Mouse (Mus musculus) CD4-positive, CD25-positive, alpha-beta regulatory T cell, adult 4 months (primary cell): Measurements from ENCODE around the gene Rps17. TPM values are rescaled to one million over a fixed set of nuclear protein-coding genes. Genes with fewer than 3 reads are reported as not detected.
A peak's percentile ranks its signal among the peaks of the same experiment; 100 is the strongest.

Source experiments
- ATAC-seq: one replicate; pipeline ENCODE4 v1.8.0; 2017
- polyA plus RNA-seq, 2 experiments: library from polyadenylated mRNA; unstranded; fragments of 100-300 nt; shearing (Covaris generic); gene quantifications; one replicate each; pipeline ENCODE4 v1.2.1; 2017

The Rps17 gene
- polyA plus RNA-seq: 1,000 to 10,000 TPM; 1,101 to 1,535 TPM

DNA sequence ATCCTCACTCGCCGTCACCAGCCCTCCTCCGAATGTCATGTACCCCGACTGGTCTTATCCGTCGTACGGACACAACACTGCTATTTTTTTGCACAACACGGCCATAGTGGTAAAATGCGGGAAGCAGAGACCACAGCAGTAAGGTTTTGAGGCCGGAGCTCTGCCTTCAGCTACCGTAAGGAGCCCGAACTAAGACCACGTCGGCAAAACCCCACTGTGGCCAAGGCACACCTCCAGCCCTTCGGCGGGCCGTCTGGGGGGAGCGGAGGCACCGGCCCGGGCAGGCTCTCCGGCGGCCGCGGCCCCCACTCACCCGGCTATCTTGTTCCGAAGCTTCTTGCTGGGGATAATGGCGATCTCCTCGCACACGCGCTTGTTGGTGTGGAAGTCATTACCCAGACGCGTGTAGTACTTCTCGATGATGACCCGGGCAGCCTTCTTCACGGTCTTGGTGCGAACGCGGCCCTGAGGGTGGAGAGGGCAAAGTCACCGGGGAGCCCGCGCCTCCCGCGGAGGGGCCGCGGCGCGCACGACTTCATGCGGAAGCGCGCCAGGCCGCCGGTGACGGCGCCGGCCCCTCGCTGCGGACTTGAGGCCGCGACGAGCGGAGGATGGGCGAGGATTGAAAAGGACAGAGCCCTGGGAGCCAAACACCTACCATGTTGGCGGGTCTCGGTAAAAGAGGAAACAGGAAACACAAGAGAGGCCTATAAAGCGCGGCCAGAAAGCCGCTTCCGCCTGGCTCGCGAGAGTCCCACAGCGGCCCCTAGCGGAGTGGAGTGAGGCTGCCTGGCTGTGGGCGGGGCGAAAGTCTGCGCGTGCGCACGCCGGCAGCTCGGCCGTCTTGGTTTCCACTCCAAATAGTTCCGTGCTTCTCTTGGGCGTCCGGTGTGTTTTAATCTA lies at the start of gene Rps17:
Gene Rps17, minus strand, starts transcription at position 711 of the 903 bp plus-strand sequence.
- peak; percentile 94 for ATAC-seq

DNA sequence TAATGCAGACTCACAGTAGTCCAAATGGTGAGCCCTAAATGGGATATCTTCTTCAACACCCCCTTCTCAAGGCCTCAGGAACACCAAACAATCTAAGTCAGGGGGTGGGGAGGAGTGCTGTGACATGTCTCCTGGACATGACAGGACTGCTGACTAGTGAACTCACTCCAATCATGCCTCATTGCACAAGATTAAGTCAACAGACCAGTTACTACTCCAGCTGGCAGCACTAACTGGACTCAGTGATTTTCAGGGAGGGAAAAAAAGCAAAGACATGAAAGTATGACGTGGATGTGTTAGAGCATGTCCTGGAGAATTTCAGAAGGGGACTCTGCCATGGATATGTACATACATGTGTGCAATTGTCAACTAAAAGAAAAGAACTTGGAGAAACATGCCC lies 34.3 kb upstream of the Rps17 start:
- ATAC-seq: no peak

DNA sequence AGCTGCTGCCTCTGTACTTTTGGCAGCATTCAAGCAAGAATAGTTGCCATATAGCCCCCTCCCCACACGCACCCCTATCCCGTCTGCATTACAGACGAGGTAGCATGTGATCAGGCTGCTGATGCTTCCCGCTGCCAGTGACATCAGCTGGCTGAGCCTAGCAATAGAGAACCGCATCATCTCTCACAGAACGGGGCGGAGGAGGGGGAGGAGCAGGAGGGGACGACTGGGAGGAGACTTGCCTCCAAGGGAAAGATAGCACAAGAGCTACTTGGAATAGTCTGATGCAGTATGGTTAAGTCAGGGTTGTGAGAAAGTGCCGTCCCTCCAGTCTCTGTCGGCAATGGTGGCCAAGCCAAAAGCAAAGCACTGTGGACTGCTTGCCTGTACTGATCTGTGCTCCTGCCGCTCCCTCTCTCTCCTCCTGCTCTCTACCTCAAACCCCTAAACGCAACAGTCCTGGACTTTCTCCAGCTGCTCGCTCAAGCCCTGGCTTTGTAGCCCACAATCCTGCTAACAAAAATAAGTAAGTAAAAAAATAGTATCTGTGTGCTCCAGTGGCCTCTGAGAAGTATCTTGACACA lies 27.4 kb upstream of the Rps17 start:
- no peak for ATAC-seq

DNA sequence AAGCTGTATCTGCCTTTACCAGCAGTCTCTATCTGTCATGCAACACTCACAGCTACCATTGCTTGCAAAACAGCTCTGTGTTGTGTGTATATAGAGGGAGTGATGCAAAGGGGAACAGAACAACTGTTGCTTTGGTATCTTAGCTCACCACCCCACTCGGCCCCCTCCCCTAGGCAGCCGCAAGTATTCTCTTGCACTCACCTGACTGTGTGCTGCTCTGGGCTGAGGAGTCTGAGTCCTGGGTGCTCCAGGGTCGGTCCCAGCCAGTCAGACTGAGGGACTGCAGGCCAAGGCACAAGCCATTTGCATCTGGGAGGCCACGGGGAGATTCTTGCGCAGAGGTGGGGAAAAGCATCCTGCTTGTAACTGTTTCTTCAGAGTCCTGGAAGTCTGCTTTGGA lies 26.8 kb upstream of the Rps17 start:
- ATAC-seq: no peak

DNA sequence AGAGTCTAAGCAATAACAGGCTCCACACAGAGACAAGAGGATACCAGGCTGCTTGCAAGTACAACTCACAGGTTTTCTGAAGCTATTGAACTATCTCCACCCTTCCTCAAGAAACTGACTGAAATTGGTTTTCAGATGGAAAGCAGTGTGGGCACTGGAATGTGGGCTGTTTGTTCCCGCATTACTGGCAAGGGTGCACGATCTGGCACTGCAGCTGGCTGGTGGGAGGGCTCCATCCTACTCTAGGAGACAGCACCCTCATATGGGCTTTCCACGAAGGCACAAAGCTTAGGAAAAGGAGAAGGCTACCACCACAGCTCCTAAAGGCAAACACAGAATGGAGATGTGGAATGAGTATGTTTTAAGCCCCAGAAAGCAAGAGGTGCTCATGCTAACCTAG lies 24.7 kb upstream of the Rps17 start:
- no peak for ATAC-seq

DNA sequence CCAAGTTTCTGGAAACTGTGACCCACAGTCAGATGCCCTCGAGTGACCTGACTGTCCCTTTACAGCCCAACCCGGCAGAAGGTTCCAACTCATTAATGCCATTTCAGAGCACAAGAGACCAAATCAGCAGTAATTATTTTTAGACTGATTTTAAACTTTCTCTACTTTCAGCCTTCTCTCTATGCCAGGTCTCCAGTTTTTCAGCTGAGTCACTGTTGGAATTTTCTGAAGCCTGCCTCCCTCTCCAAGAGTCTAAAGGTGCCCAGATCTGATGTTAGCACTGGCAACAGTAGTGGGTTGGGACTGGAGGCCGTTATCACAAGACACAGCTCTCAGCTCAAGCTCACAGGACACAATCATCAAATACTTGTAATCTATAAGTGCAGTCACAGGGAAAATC lies 22.9 kb upstream of the Rps17 start:
- ATAC-seq: no peak

DNA sequence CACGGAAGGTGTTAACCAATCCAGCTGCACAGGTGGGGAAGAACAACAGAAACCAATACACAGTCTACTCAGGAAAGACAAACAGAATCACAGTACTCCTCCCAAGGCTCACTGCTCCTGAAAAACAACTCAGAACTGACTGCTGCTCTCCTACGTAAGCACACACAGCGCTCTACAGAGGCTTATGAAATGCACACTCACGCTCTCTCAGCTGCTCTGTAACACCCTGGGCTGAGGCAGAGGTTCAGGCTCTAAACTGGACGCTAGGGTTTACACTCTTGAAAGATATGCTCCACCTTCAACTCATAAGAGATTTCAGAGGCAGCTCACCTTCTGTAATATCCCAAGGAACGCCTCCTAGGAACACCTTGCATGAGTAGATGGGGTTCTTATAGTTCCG lies 11.9 kb upstream of the Rps17 start:
- ATAC-seq: no peak

DNA sequence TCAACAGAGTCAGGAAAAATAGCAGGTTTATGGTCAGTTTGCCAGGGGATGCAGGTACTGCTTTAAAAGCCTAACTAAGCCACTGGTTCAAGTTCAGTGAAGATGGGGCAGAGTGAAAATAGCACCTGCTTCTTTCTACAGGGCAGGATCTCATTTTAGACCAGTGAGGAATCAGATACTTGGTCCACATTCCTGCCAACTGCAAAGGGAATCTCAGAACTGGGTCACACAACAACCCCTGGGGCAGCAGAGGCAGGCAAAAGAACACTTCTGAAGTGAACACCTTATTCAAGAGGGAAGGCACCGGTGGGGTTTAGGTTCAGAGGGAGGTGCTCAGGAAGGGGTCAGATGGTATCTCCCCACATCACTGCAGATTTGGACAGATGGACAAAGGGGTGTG lies 11.3 kb upstream of the Rps17 start:
- ATAC-seq: no peak

DNA sequence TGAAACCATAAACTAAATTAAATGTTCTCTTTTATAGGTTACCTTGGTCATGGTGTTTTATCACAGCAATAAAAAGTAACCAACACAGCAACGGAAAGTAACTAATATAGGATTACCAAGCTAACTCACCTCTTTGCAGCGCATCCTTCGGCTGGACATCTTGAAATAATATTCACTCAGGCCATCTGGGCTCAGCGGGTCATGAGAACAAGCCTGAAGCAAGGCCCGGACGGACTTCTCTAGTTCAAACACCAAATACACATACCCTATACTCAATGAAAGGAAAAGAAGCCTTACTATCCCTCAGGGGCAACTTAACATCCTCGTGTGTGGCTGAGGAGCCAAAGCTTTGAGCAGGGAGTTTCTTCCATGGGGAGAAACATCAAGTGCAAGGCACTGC lies 10.7 kb upstream of the Rps17 start:
- no peak for ATAC-seq

DNA sequence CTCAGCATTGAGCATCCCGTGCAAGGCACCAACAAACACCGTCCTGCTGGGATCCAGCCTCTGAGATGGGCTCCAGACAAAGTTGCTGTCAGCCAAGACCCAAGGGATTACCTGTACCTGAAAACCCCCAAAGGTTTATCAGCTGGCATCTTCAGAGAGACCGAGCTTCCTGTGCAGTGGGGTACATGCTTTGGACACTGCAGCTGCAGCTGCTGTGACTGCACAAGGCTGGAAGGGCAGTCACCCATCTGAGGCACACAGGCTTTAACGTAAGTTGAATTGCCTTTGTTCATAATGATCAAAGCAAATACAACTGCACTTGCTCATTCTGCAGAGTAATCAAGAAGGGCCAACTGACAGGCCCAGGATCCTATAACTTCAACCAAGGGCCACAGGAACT lies 6.8 kb upstream of the Rps17 start:
- ATAC-seq: no peak

DNA sequence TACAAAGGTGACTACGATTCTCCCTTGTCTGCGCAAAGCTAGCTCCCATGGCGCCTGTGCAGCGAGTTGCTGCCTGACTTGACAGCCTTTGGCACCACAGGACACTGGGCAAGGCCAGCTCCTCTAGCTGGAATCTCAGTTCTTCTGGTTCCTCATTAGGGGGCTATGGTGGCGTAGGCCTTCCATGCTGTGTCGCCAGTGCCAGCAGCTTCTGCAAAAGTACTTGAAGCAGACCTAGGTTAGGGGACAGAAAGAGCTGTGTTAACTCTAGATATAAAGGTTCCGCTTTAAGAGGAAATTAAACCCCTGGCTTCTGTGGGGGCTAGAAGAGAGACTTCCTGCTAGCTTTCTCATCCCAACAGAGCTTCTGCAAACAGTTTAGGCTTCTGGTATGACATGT lies 3.2 kb upstream of the Rps17 start:
- no peak for ATAC-seq

DNA sequence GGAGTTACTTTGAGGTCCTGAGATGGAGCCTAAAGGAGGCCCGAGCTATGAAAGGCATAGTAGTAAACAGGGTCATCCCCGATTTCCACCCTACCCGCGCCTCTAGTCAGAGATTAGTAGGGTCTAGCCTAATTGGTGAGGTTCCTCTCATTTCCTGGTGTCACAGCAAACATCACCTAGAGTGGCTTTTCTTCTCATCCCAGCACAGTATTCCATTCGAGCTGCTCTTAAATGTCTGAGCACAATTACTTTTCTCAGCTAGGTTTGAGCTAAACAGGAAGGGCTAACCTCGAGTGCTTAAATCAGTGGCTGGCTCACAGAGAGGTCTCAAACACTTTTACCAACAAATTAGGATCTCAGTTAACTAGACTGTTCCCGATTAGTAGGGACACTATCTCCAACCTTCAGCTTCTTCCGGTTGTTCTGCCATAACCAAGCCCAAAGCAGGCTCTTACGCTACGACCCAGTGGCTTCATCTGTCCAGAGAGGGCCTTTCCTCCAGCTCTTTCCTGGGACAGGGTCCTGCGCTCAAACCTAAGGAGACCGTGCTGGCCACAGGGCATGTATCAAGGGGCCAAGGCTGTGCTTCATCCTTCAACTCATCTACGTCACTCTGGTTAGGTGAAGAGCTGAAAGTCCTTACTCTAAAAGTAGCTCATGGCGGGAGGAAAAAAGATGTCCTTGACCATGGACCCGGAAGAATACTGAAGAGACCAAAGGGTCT lies 555 bp upstream of the Rps17 start:
- ATAC-seq: peak; percentile 33

DNA sequence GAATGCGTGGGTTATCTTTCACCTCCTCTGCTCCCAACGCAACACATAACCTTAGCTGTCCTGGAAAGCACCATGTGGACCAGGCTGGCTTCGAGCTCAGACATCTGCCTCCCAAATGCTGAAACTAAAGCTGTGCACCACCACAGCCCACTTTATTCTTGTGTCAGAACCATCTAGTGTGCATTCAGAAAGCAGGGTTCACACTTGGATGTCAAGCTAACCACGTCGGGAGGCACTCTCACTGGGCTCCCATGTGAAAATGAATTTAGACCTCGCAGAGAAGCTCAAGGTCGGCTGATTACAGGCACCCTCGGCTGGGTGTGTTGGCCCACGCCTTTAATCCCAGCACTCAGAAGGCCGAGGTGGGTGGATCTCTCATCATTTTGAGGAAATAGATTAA lies 1.2 kb downstream of the Rps17 start:
- no peak for ATAC-seq

DNA sequence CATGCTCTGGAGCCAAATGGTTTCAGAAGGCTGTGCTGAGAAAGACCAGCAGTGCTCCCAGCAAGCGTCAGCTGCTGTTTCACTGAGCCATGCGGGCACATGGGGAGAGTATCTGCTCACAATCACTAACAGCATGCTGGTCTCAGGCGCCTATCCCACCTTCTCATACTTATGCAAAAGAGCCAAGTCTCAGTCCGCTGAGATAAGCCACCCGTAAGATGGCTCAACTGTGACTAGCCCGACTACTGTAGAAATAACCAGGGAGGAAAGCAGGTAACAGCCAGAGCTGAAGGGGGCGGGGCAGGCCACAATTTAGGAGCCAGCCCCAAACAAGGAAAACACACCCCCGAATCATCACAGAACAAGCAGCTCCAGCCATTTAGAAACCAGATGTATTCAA lies 1.7 kb downstream of the Rps17 start:
- no peak for ATAC-seq

DNA sequence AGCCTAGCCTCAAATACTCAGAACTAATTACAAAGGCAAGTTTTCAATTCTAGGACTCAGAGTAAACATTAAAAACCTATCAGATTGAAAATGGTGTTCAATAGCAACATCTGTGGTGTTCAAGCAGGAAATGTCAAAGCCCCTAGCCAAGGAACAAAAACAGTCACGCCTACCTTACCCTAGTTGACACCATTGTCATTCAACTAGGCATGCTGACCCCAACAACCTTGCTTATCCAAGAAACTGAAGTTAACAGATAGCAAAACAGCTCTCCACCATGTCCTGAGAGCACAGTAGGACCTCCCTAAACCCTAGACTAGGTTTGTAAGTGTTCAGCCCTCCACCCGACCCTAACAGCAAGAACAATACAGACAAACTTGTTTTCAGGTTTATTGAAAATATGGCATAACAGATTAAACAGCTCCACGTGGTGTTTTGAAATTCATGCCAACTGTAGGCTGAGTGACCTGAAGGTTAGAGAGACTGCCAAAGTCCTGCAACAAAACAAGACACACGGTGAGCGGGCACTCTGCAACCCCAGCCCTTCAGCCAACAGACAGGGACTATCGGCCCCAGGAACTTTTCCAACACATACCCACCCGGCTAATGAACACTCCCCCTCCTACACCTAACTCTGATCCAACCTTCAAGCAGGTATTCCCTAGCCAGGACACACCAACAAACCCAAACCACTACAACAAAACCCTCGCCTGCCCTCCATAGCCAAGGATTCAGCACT lies 2.5 kb downstream of the Rps17 start:
- ATAC-seq: no peak

DNA sequence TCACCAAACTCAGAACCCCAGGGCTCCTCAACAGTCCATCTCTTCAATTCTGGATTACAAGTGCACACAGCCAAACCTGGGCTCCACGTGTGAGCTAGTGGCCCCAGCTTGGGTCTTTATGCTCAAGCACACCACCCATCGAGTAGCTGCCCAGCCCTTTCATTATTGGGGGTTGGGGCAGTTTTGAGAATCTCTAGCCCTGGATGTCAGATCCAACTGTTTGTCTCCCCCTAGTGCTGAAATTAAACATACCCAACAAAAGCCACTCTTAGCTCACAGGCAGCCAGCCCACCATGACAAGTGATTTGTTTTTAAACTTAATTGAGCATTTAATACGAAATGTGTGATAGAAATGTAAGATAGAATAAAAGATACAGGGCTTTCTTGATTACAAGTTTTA lies 3.5 kb downstream of the Rps17 start:
- ATAC-seq: no peak

DNA sequence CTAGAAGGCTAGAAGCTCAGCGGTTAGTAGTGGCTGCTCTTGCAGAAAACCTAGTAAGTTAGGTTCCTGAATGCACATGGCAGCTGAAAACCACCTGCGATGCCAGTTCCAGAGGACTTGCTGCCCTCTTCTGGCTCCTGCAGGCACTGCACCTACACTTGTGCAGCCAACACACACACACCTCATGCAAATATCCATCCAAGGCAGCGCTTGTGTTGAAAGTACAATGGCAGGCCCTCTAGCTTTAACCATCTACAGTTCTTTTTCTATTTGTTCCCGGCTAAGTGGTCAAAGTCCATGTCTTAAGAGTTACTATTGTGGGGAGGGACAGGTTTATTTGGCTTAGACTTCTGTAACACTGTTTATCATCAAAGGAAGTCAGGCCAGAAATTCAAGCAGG lies 5.3 kb downstream of the Rps17 start:
- peak; percentile 54 for ATAC-seq

DNA sequence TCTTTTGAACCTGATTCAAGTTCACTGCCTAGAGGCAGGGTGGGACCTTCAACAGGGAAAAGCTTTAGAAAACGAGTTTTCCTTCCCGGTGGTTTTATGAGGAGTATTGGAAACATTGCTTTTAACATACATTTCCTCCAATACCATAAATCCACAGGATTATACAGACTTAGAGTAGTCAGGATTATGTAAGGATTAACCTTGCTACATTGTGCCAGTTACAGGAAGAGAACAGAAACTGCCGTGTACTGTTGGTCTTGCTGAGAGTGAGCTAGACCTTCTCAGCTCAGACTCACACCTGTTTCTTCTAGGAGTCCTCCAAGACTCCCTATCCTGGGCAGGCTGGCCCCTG lies 6.6 kb downstream of the Rps17 start:
- ATAC-seq: no peak

DNA sequence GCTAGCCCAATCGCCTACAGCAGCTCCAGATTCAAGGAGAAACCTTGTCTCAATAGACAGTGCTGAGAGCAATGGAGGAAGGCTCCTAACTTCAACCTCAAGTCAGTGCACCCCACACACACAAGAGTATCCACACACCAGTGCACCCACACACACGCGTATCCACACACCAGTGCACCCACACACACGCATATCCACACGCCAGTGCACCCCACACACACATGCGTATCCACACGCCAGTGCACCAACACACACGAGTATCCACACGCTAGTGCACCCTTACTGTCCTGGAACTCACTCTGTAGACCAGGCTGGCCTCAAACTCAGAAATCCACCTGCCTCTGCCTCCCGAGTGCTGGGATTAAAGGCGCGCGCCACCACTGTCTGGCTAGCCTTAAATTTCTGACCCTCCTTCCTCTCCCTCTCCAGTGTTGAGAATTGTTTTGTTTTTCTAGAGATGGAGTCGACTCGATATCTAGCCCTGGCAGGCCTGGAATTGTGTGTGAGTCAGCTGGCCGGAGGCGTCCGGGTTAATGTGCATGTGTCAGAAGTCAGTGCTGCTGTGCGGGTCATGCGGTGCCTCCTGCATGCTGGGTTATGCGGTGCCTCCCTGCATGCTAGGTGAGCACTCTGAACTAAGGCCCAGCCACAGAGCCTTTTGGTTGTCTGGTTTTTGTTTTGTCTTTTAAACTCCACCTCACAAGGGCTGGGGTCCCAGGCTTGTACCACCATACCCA lies 7.1 kb downstream of the Rps17 start:
- ATAC-seq: no peak

DNA sequence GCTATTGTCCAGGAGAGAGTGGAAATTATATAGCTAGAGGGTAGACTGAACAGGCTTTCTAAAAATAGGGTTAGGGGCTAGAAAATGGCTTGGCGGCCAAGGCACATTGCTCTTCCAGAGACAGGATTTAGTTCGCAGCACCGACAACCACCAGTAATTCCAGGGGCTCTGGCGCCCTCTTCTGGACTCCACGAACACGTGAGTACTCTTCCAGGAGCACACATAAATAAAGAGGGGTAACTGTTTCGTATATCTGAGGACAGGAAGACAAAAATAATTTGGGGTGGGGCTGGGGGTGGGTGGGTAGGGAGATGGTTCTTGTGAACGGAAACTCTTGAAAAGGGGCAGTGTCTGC lies 8.6 kb downstream of the Rps17 start:
- ATAC-seq: no peak

DNA sequence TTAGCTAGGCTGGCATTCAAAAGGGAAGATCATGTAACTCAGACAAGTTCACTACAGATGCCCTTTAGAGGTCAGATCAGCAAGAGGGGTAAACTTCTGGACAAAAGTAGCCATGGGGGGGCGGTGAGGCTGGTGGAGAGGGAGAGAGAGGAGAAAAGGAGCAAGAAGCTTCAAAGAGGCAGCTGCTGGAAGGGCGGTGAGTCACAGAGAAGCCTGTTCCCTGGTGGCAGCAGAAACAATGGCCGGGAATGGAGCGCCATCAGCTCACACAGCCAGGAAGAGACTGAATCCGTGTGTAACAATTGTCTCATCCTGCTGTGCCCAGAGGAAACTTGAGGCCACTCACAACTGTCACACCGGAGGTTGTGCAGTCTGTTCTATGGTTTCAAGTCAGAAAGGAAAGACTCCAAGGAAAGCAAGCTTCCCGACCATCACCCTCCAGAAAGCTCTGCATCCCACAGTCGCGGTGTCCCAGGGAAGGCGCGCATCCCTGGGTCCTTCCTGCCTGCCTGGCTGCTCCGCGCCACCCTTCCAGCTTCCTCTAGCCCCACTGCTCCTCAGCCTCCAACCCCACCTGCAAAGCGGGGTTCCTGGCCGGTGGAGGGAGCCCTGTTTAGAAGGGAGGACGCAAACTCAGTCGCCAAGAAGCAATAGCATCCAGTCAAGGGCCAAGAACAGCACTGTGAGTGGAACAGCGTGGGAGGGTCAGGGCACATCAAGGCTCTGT lies 9.2 kb downstream of the Rps17 start:
- ATAC-seq: no peak

DNA sequence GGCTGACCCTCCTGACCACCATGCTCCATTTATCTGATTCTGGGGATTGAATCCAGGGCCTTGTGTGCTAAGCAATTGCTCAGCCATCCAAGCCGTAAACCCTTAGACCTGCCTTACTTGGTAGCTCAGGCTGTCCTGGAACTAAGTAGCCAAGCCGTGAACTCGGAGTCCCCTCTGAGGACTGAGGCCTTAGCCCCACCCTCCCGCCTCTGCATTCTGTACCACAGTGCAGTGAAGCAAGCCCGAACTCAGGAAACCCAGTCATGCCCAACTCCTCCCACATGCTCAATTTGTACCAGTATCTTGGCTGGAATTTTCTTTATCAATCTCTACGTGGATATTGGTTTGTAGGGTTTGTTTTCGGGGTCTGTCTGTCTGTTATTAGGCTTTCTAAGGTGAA lies 13.2 kb downstream of the Rps17 start:
- no peak for ATAC-seq
